Mouse (Mus musculus) hindbrain, embryonic 12.5 days (tissue): Measurements from ENCODE around the gene Sox6. TPM values are rescaled to one million over a fixed set of nuclear protein-coding genes. Genes with fewer than 3 reads are reported as not detected.

Experiments
- ATAC-seq: fragments of 200-750 bp; cut with Nextera tagmentation; 2 replicates; pipeline ENCODE4 v1.8.0; 2017; ENCODE audit warnings: moderate TSS enrichment; ENCODE audit not compliant: low FRiP score
- H3K27ac ChIP-seq: fragments of 300-500 bp; sonication (generic); 2 replicates; pipeline ENCODE4 v1.5.1; 2016; ENCODE audit warnings: mild to moderate bottlenecking
- H3K27me3 ChIP-seq: fragments of 300-500 bp; sonication (generic); 2 replicates; pipeline ENCODE4 v1.6.1; 2016; ENCODE audit warnings: mild to moderate bottlenecking
- H3K36me3 ChIP-seq: fragments of 300-500 bp; sonication (generic); 2 replicates; pipeline ENCODE4 v1.6.1; 2016; ENCODE audit warnings: mild to moderate bottlenecking
- H3K4me1 ChIP-seq: fragments of 300-500 bp; sonication (generic); 2 replicates; pipeline ENCODE4 v1.6.1; 2016
- H3K4me2 ChIP-seq: fragments of 300-500 bp; sonication (generic); replicated peaks from 2 replicates; pipeline ENCODE4 v1.6.1; 2016; ENCODE audit warnings: mild to moderate bottlenecking
- H3K4me3 ChIP-seq: fragments of 300-500 bp; sonication (generic); 2 replicates; pipeline ENCODE4 v1.5.1; 2016; ENCODE audit warnings: mild to moderate bottlenecking
- H3K9ac ChIP-seq: fragments of 300-500 bp; sonication (generic); 2 replicates; pipeline ENCODE4 v1.6.1; 2016; ENCODE audit warnings: mild to moderate bottlenecking, moderate library complexity
- H3K9me3 ChIP-seq: fragments of 300-500 bp; sonication (generic); replicated peaks from 2 replicates; pipeline ENCODE4 v1.6.1; 2016; ENCODE audit warnings: mild to moderate bottlenecking
- WGBS: fragments of 180-500 bp; shearing (Covaris S2); methylation state at CpG from one replicate; pipeline ENCODE4 v1.1.7; 2016; 5-methylcytosine and 5-hydroxymethylcytosine counted together
- polyA plus RNA-seq: library from polyadenylated mRNA; unstranded; fragments of >200 nt; fragmentation: Nextera tagmentation; extraction: Ambion mirVana; gene quantifications from 2 replicates; pipeline ENCODE4 v1.2.1, GENCODE M21; 2016

Gene Sox6
- polyA plus RNA-seq, 1 experiment from 2014 or later: 55.3 TPM

- Histone ChIP-seq H3K27ac (no peak overlapping the region), H3K9me3 (no peaks in the 10 kb centered on the region), H3K27me3 (no peaks in the 10 kb centered on the region), H3K4me1 (peaks cover 4% of the 10 kb centered on the region; the same call in 1 of the 2 replicates), H3K36me3 (no peaks in the 10 kb centered on the region), H3K9ac (no peak overlapping the region), H3K4me3 (no peak overlapping the region), H3K4me2 (no peak overlapping the region)
- WGBS: 90% methylated on average over 4 of the region's 4 CpGs
- ATAC-seq: no peak
These were observed 492.8 kb downstream of the Sox6 start for GRCm38 (mm10) chr7:115545585-115546374.

DNA sequence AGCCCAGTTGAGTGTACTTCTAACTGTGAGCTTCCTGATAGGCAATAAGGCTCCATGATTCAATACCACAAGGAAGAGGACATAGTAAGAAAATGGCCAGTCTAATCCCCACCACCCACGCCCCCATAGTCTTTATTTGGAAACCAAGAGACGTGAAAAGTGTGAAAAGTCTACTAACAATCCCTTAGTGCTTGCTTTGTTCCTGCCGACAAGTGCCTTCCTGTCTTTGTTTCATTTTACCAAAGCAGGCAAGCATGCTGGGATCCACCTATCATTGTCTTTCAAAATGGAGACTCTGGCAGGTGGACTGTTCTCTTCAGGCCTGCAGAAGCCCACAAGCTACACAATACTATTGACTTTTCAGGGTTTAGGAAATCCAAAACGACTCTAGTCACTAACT lies 495.0 kb downstream of the Sox6 start:
- Histone ChIP-seq H3K27ac (no peak overlapping the region), H3K4me1 (peaks cover 7% of the 10 kb centered on the region; the same call in 1 of the 2 replicates), H3K4me3 (no peak overlapping the region), H3K9ac (no peak overlapping the region), H3K9me3 (no peaks in the 10 kb centered on the region), H3K27me3 (no peaks in the 10 kb centered on the region), H3K36me3 (no peaks in the 10 kb centered on the region), H3K4me2 (no peak overlapping the region)
- WGBS: 62% methylated on average over 4 of the region's 4 CpGs
- no peak for ATAC-seq

DNA sequence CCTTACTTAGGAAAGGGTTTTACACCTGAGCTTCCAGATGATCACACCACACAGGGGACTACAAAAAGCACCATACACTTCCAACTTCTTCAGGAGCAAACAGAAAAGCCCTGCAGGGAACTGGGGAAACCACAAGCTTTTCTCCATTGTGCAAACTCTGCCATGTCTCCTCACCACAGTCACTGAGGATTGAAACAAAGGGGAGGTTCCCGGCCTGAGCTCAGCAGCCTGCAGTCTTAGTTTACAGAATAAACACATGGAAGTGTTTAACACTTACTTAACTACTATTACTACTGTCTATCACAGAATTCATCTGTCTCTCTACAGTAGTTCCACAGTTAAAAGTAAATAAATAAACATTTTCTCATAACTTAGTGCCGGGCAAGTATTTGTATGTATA lies 498.3 kb downstream of the Sox6 start:
- H3K4me3 ChIP-seq: no peak overlapping the region
- no peak overlapping the region for H3K9ac ChIP-seq
- no peak overlapping the region for H3K4me2 ChIP-seq
- no peak overlapping the region for H3K27ac ChIP-seq
- 48% methylated on average over 2 of the region's 2 CpGs for WGBS
- no peak for ATAC-seq
- H3K36me3 ChIP-seq: no peaks in the 10 kb centered on the region
- no peaks in the 10 kb centered on the region for H3K27me3 ChIP-seq
- H3K9me3 ChIP-seq: no peaks in the 10 kb centered on the region
- H3K4me1 ChIP-seq: peaks cover 7% of the 10 kb centered on the region; the same call in 1 of the 2 replicates

- H3K9me3 ChIP-seq: no peaks in the 10 kb centered on the region
- H3K36me3 ChIP-seq: no peaks in the 10 kb centered on the region
- peaks cover 7% of the 10 kb centered on the region; the same call in 1 of the 2 replicates for H3K4me1 ChIP-seq
- H3K4me2 ChIP-seq: no peak overlapping the region
- no peak overlapping the region for H3K9ac ChIP-seq
- H3K4me3 ChIP-seq: no peak overlapping the region
- 68% methylated on average over 9 of the region's 9 CpGs for WGBS
- H3K27me3 ChIP-seq: no peaks in the 10 kb centered on the region
- H3K27ac ChIP-seq: no peak overlapping the region
- ATAC-seq: no peak
These were observed 499.6 kb downstream of the Sox6 start for GRCm38 (mm10) chr7:115539003-115539402.

- H3K9me3 ChIP-seq: no peaks in the 10 kb centered on the region
- 76% methylated on average over 3 of the region's 3 CpGs for WGBS
- H3K4me3 ChIP-seq: no peak overlapping the region
- H3K9ac ChIP-seq: no peak overlapping the region
- H3K36me3 ChIP-seq: no peaks in the 10 kb centered on the region
- no peak overlapping the region for H3K27ac ChIP-seq
- H3K27me3 ChIP-seq: no peaks in the 10 kb centered on the region
- H3K4me1 ChIP-seq: peaks cover 7% of the 10 kb centered on the region; the same call in 1 of the 2 replicates
- no peak overlapping the region for H3K4me2 ChIP-seq
- peak; percentile 29; the same call in 1 of the 2 replicates for ATAC-seq
These were observed 501.0 kb downstream of the Sox6 start for GRCm38 (mm10) chr7:115537636-115538035.

- Histone ChIP-seq H3K27ac (no peak overlapping the region), H3K4me3 (no peak overlapping the region), H3K27me3 (no peaks in the 10 kb centered on the region), H3K36me3 (no peaks in the 10 kb centered on the region), H3K4me2 (no peak overlapping the region), H3K4me1 (0 out of 2 replicates have a peak, but pooled peaks cover 2% of the 10 kb centered on the region), H3K9ac (no peak overlapping the region), H3K9me3 (no peaks in the 10 kb centered on the region)
- WGBS: 61% methylated on average over 3 of the region's 3 CpGs
- no peak for ATAC-seq
These were observed 502.1 kb downstream of the Sox6 start for GRCm38 (mm10) chr7:115536521-115536920.

DNA sequence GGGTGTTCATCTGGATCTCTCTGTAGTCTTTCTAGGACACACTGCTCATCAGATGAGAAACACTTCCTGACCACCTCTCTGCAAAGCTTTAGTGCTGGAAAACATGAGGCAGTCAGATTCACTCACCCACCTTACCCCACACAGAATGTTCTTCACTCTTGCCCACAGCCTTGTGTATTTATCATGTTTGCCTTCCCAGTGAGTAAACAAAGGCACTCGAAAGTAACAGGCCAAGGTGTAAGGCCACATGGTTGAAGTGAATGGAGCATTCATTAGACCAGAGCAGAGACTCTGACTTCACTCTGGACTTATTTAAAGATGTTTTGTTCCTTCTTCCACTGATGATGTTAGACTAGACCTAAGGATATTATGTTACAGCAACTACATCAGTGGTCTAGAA lies 506.7 kb downstream of the Sox6 start:
- ATAC-seq: no peak
- no peak overlapping the region for H3K27ac ChIP-seq
- no peaks in the 10 kb centered on the region for H3K4me1 ChIP-seq
- no peaks in the 10 kb centered on the region for H3K9me3 ChIP-seq
- no peak overlapping the region for H3K4me3 ChIP-seq
- H3K27me3 ChIP-seq: no peaks in the 10 kb centered on the region
- no peak overlapping the region for H3K4me2 ChIP-seq
- no peak overlapping the region for H3K9ac ChIP-seq
- H3K36me3 ChIP-seq: no peaks in the 10 kb centered on the region
- 61% methylated on average over 1 of the region's 1 CpGs for WGBS

- Histone ChIP-seq H3K4me2 (no peak overlapping the region), H3K27ac (no peak overlapping the region), H3K9me3 (no peaks in the 10 kb centered on the region), H3K27me3 (no peaks in the 10 kb centered on the region), H3K36me3 (no peaks in the 10 kb centered on the region), H3K4me1 (no peaks in the 10 kb centered on the region), H3K9ac (no peak overlapping the region), H3K4me3 (no peak overlapping the region)
- no peak for ATAC-seq
- WGBS: 67% methylated on average over 2 of the region's 2 CpGs
These were observed 507.4 kb downstream of the Sox6 start for GRCm38 (mm10) chr7:115531217-115531616.

DNA sequence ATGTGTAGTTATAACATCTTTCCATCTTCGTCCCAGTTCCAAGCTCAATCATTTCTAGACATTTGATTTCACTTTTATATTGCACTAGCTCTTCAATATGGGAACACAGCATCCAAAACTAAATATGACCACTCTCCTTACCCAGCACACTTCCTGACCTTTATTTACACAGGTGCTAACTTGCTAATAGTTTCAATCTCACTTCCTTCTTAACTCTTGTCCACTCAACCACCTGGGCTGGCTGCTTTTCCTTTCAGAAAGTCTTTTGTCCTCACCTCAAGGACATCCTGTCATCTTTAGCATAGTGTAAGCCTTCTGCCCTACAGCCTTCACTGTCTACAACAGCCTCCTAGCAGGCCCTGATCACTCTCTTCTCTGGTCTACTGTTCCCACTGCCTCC lies 520.9 kb downstream of the Sox6 start:
- Histone ChIP-seq H3K9ac (no peak overlapping the region), H3K4me3 (no peak overlapping the region), H3K4me2 (no peak overlapping the region), H3K9me3 (no peaks in the 10 kb centered on the region), H3K4me1 (peaks cover 6% of the 10 kb centered on the region), H3K36me3 (no peaks in the 10 kb centered on the region), H3K27me3 (no peaks in the 10 kb centered on the region), H3K27ac (no peak overlapping the region)
- no peak for ATAC-seq
- 86% methylated on average over 1 of the region's 1 CpGs for WGBS

DNA sequence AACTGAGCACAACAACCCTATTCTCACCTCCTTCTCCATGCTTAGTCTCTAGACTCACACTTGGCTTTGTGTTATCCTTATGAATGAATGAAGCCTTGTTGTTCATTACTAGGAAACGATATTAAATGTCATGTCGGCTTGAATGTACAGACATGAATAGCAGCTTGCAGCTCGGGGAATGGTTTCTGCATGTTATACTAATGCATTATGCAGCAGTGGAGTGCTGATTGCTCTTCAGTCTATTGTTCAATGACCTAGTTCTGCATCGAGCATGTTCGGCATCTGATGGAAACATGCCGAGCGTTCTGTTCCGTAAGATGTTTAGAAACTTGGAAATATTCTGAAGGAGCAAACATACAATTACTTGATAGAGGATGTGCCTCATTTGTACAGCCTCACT lies 524.9 kb downstream of the Sox6 start:
- no peak overlapping the region for H3K4me3 ChIP-seq
- H3K4me2 ChIP-seq: 0 out of 2 replicates have a peak overlapping the region, but pooled peaks have one; percentile 1
- WGBS: 42% methylated on average over 8 of the region's 8 CpGs
- no peak for ATAC-seq
- H3K4me1 ChIP-seq: peaks cover 18% of the 10 kb centered on the region
- no peak overlapping the region for H3K27ac ChIP-seq
- no peaks in the 10 kb centered on the region for H3K27me3 ChIP-seq
- H3K9ac ChIP-seq: no peak overlapping the region
- H3K36me3 ChIP-seq: no peaks in the 10 kb centered on the region
- no peaks in the 10 kb centered on the region for H3K9me3 ChIP-seq

- 54% methylated on average over 10 of the region's 10 CpGs for WGBS
- H3K4me2 ChIP-seq: no peak overlapping the region
- no peaks in the 10 kb centered on the region for H3K9me3 ChIP-seq
- no peak overlapping the region for H3K27ac ChIP-seq
- peaks cover 18% of the 10 kb centered on the region for H3K4me1 ChIP-seq
- no peak overlapping the region for H3K9ac ChIP-seq
- no peaks in the 10 kb centered on the region for H3K36me3 ChIP-seq
- ATAC-seq: no peak
- no peak overlapping the region for H3K4me3 ChIP-seq
- no peaks in the 10 kb centered on the region; the same call in 1 of the 2 replicates for H3K27me3 ChIP-seq
These were observed 526.8 kb downstream of the Sox6 start for GRCm38 (mm10) chr7:115511777-115512176.

DNA sequence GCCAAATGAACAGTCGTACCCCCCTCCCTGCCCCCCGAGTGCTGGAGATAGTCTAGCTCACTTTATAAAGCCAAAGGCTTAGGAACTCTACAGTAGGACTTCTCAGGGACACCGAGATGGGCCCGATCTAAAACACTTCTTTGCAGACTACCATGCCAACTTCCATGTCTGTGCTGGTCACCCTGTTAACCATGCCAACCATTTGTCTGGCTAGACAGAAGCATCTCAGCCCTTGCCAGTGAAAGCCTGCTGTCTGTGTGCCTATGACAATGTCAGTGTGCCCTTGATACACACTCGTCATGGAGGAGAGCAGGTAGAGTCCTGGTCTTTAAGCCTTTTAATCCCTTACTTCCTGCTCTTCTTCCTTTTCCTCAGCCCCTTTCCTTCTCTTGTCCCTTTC lies 527.5 kb downstream of the Sox6 start:
- H3K4me1 ChIP-seq: peaks cover 18% of the 10 kb centered on the region
- H3K27me3 ChIP-seq: no peaks in the 10 kb centered on the region; the same call in 1 of the 2 replicates
- no peaks in the 10 kb centered on the region for H3K36me3 ChIP-seq
- H3K9ac ChIP-seq: no peak overlapping the region
- no peak overlapping the region for H3K27ac ChIP-seq
- no peak for ATAC-seq
- H3K4me2 ChIP-seq: no peak overlapping the region
- WGBS: 88% methylated on average over 5 of the region's 5 CpGs
- H3K9me3 ChIP-seq: no peaks in the 10 kb centered on the region
- H3K4me3 ChIP-seq: no peak overlapping the region

- Histone ChIP-seq H3K27me3 (no peaks in the 10 kb centered on the region; the same call in 1 of the 2 replicates), H3K4me2 (no peak overlapping the region), H3K4me1 (peaks cover 18% of the 10 kb centered on the region), H3K9me3 (no peaks in the 10 kb centered on the region), H3K36me3 (no peaks in the 10 kb centered on the region), H3K9ac (no peak overlapping the region), H3K4me3 (no peak overlapping the region), H3K27ac (no peak overlapping the region)
- WGBS: 54% methylated on average over 5 of the region's 5 CpGs
- ATAC-seq: no peak
These were observed 528.6 kb downstream of the Sox6 start for GRCm38 (mm10) chr7:115510045-115510444.
